Mouse (Mus musculus) midbrain, embryonic 11.5 days (tissue): ENCODE results near the gene Edn1. TPM values are rescaled to one million over a fixed set of nuclear protein-coding genes. Genes with fewer than 3 reads are reported as not detected.

Experiments
- ATAC-seq: fragments of 200-750 bp; cut with Nextera tagmentation; 2 replicates; pipeline ENCODE4 v1.8.0; 2017; ENCODE audit warnings: moderate TSS enrichment, moderate library complexity; ENCODE audit not compliant: low FRiP score
- DNase-seq: peaks from one replicate; pipeline ENCODE4 v3.0.0; 2015; ENCODE audit warnings: low spot score; ENCODE audit errors: missing footprints
- H3K27ac ChIP-seq: fragments of 300-500 bp; sonication (generic); 2 replicates; pipeline ENCODE4 v1.5.1; 2014; ENCODE audit warnings: low read depth, low read length
- H3K27me3 ChIP-seq: fragments of 300-500 bp; sonication (generic); 2 replicates; pipeline ENCODE4 v1.6.1; 2014; ENCODE audit warnings: mild to moderate bottlenecking, low read length, moderate library complexity, mixed read lengths; ENCODE audit not compliant: control insufficient read depth, insufficient read depth
- H3K36me3 ChIP-seq: fragments of 300-500 bp; sonication (generic); 2 replicates; pipeline ENCODE4 v1.6.1; 2014; ENCODE audit warnings: mild to moderate bottlenecking, low read length, moderate library complexity, mixed read lengths; ENCODE audit not compliant: control insufficient read depth, insufficient read depth
- H3K4me1 ChIP-seq: fragments of 300-500 bp; sonication (generic); 2 replicates; pipeline ENCODE4 v1.6.1; 2014; ENCODE audit warnings: low read length; ENCODE audit not compliant: control insufficient read depth, insufficient read depth
- H3K4me2 ChIP-seq: fragments of 300-500 bp; sonication (generic); 2 replicates; pipeline ENCODE4 v1.6.1; 2014; ENCODE audit warnings: mild to moderate bottlenecking, moderate library complexity
- H3K4me3 ChIP-seq: fragments of 300-500 bp; sonication (generic); 2 replicates; pipeline ENCODE4 v1.5.1; 2014; ENCODE audit warnings: low read depth, low read length
- H3K9ac ChIP-seq: fragments of 300-500 bp; sonication (generic); 2 replicates; pipeline ENCODE4 v1.6.1; 2014; ENCODE audit warnings: low read length
- H3K9me3 ChIP-seq: fragments of 300-500 bp; sonication (generic); 2 replicates; pipeline ENCODE4 v1.6.1; 2016; ENCODE audit warnings: low read length; ENCODE audit not compliant: control insufficient read depth
- WGBS: fragments of 180-500 bp; shearing (Covaris S2); extraction: QIAGEN DNeasy Blood & Tissue Kit; methylation state at CpG from one replicate; pipeline ENCODE4 v1.1.7; 2014; 5-methylcytosine and 5-hydroxymethylcytosine counted together
- polyA plus RNA-seq: library from polyadenylated mRNA; unstranded; fragments of >200 nt; fragmentation: Nextera tagmentation; extraction: Ambion mirVana; gene quantifications from 2 replicates; pipeline ENCODE4 v1.2.1, GENCODE M21; 2014

Gene Edn1
- 1.9 and 2.2 TPM in 2 replicates for polyA plus RNA-seq

GRCm38 (mm10) chr13:42301161-42301721 lies at the start of gene Edn1:
Gene Edn1 (plus strand): TSS chr13:42301476.
- WGBS, result under 1% methylated on average over 26 of the region's 26 CpGs
- H3K4me1 ChIP-seq, result peaks cover 15% of the 10 kb centered on the region
- ATAC-seq (peak; percentile 67; the same call in 1 of the 2 replicates), DNase-seq (peak; percentile 96)
- no peaks in the 10 kb centered on the region for H3K9me3 ChIP-seq
- peak within 1 kb of the TSS; percentile 21; the same call in 1 of the 2 replicates for H3K9ac ChIP-seq
- H3K27me3 ChIP-seq, result peaks cover 12% of the 10 kb centered on the region
- no peak within 1 kb of the TSS for H3K27ac ChIP-seq
- H3K4me2 ChIP-seq, result peak within 1 kb of the TSS; percentile 72
- H3K4me3 ChIP-seq, result peak within 1 kb of the TSS; percentile 38
- H3K36me3 ChIP-seq, result no peaks in the 10 kb centered on the region

- Histone ChIP-seq H3K4me1 (no peaks in the 10 kb centered on the region), H3K9ac (no peak overlapping the region), H3K27ac (no peak overlapping the region), H3K9me3 (no peaks in the 10 kb centered on the region), H3K4me2 (no peak overlapping the region), H3K27me3 (no peaks in the 10 kb centered on the region), H3K4me3 (no peak overlapping the region), H3K36me3 (no peaks in the 10 kb centered on the region)
- 79% methylated on average over 5 of the region's 5 CpGs for WGBS
- ATAC-seq (no peak), DNase-seq (no peak)
Measured at GRCm38 (mm10) chr13:42253821-42254220, 47.5 kb upstream of the Edn1 start.

GRCm38 (mm10) chr13:42255105-42255504 lies 46.2 kb upstream of the Edn1 start:
- no peaks in the 10 kb centered on the region for H3K9me3 ChIP-seq
- H3K4me3 ChIP-seq, result no peak overlapping the region
- no peak for ATAC-seq
- no peak overlapping the region for H3K9ac ChIP-seq
- H3K27me3 ChIP-seq, result no peaks in the 10 kb centered on the region
- H3K4me2 ChIP-seq, result no peak overlapping the region
- H3K27ac ChIP-seq, result no peak overlapping the region
- WGBS, result 86% methylated on average over 1 of the region's 1 CpGs
- no peaks in the 10 kb centered on the region for H3K4me1 ChIP-seq
- H3K36me3 ChIP-seq, result no peaks in the 10 kb centered on the region
- DNase-seq, result no peak

- H3K27ac ChIP-seq, result no peak overlapping the region
- no peaks in the 10 kb centered on the region for H3K36me3 ChIP-seq
- DNase-seq (no peak), ATAC-seq (no peak)
- H3K4me2 ChIP-seq, result no peak overlapping the region
- no peaks in the 10 kb centered on the region for H3K9me3 ChIP-seq
- H3K4me1 ChIP-seq, result no peaks in the 10 kb centered on the region
- no peaks in the 10 kb centered on the region for H3K27me3 ChIP-seq
- H3K9ac ChIP-seq, result no peak overlapping the region
- no peak overlapping the region for H3K4me3 ChIP-seq
- 84% methylated on average over 5 of the region's 5 CpGs for WGBS
Measured at GRCm38 (mm10) chr13:42258422-42258821, 42.9 kb upstream of the Edn1 start.

- 90% methylated on average over 6 of the region's 6 CpGs for WGBS
- no peak for ATAC-seq
- no peaks in the 10 kb centered on the region for H3K27me3 ChIP-seq
Measured at GRCm38 (mm10) chr13:42260667-42261066, 40.6 kb upstream of the Edn1 start.

GRCm38 (mm10) chr13:42270051-42270450 lies 31.2 kb upstream of the Edn1 start:
- ATAC-seq (no peak), DNase-seq (no peak)
- Histone ChIP-seq H3K27me3 (no peaks in the 10 kb centered on the region), H3K4me2 (no peak overlapping the region), H3K27ac (no peak overlapping the region), H3K9me3 (no peaks in the 10 kb centered on the region), H3K4me1 (no peaks in the 10 kb centered on the region), H3K9ac (no peak overlapping the region), H3K36me3 (no peaks in the 10 kb centered on the region), H3K4me3 (no peak overlapping the region)
- 85% methylated on average over 9 of the region's 9 CpGs for WGBS

More at GRCm38 (mm10) chr13:42260667-42261066, 40.6 kb upstream of the Edn1 start:
- H3K4me3 ChIP-seq, result no peak overlapping the region
- no peaks in the 10 kb centered on the region for H3K36me3 ChIP-seq
- no peaks in the 10 kb centered on the region for H3K4me1 ChIP-seq
- no peak for DNase-seq
- H3K4me2 ChIP-seq, result no peak overlapping the region
- H3K27ac ChIP-seq, result no peak overlapping the region
- H3K9ac ChIP-seq, result no peak overlapping the region
- no peaks in the 10 kb centered on the region for H3K9me3 ChIP-seq

GRCm38 (mm10) chr13:42276774-42277454 lies 24.4 kb upstream of the Edn1 start:
- ATAC-seq, result no peak
- no peaks in the 10 kb centered on the region for H3K4me1 ChIP-seq
- H3K9me3 ChIP-seq, result no peaks in the 10 kb centered on the region
- no peak for DNase-seq
- H3K27ac ChIP-seq, result no peak overlapping the region
- no peak overlapping the region for H3K9ac ChIP-seq
- 91% methylated on average over 9 of the region's 9 CpGs for whole genome bisulfite sequencing
- no peaks in the 10 kb centered on the region for H3K27me3 ChIP-seq
- H3K36me3 ChIP-seq, result no peaks in the 10 kb centered on the region
- H3K4me2 ChIP-seq, result no peak overlapping the region
- no peak overlapping the region for H3K4me3 ChIP-seq

GRCm38 (mm10) chr13:42277751-42278150 lies 23.5 kb upstream of the Edn1 start:
- DNase-seq, result no peak
- ATAC-seq, result no peak
- Histone ChIP-seq H3K9ac (no peak overlapping the region), H3K27me3 (no peaks in the 10 kb centered on the region), H3K9me3 (no peaks in the 10 kb centered on the region), H3K4me2 (no peak overlapping the region), H3K36me3 (no peaks in the 10 kb centered on the region), H3K27ac (no peak overlapping the region), H3K4me1 (no peaks in the 10 kb centered on the region), H3K4me3 (no peak overlapping the region)
- WGBS, result 91% methylated on average over 2 of the region's 2 CpGs

GRCm38 (mm10) chr13:42285896-42286295 lies 15.4 kb upstream of the Edn1 start:
- WGBS, result 89% methylated on average over 3 of the region's 3 CpGs
- no peaks in the 10 kb centered on the region for H3K27me3 ChIP-seq
- no peaks in the 10 kb centered on the region for H3K36me3 ChIP-seq
- DNase-seq (no peak), ATAC-seq (no peak)
- no peak overlapping the region for H3K4me3 ChIP-seq
- no peak overlapping the region for H3K27ac ChIP-seq
- H3K4me1 ChIP-seq, result no peaks in the 10 kb centered on the region
- no peaks in the 10 kb centered on the region for H3K9me3 ChIP-seq
- no peak overlapping the region for H3K9ac ChIP-seq
- no peak overlapping the region for H3K4me2 ChIP-seq
